Mouse (Mus musculus): ENCODE results near the gene Casq2.

The Casq2 gene

DNA sequence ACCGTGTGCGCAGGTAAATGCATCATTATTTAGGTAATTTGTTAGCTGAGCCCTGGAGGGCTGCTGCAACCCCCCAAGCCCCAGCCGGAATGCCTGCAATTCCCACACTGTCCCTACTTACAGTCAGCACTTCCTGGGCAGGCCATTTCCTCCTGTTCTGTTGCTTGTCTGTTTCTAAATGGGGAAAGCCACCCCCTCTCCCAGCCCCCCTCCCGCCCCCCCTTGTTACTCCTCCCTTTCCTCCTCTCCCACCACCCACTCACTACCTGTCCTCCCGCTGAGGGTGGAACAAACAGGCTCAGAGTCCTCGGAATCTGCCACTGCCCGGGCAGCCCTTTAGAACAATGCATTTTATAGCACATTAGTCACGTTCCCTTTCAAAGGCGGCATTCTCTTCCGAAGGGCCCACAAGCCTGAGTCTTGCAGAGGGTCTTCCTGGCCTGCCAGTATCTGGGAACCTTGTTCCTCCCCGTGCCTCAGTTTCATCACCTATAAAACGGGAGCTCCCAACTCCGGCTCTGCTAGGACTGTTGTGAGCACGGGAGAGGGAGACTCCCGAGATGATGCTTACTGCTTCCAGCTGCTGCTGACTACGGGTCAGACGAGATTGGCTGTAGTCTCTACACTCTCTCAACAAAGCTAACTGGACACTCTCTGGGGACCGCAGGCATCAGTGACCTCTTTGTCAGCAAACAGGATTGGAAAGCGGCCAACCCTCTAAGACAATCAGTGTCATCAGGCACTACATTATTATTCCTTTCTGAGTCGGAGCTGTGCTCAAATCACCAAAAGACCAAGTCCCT is 107.5 kb downstream of the Casq2 start:
- no peak for DNase-seq (ENCODE audit: low spot score in 2 of 2)

GRCm38 (mm10) chr3:102194291-102195051 is 108.3 kb downstream of the Casq2 start:
- no peak for DNase-seq (ENCODE audit: low spot score in 2 of 2)

DNA sequence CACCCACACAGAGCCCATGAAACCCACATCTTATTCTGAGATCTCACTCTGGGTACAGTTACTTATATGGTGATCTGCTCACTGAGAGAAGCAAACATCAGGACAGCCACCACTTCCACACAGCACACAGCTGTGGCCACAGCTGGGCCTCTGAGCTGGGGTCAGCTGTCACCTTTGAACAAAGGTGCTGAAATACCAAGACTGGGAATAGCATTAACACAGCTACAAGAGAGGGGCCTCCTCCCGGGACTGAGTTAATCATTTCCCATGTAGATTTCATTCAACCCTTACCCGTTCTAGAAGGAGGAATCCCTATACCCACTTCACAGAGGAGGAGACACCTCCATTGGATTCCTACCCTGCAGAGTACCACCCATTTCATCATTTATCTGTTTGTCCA is 109.5 kb downstream of the Casq2 start:
- no peak for DNase-seq (ENCODE audit: low spot score in 2 of 2)

Data from frontal cortex, postnatal 36 days (tissue).